Mouse (Mus musculus) liver, embryonic 13.5 days (tissue): Measurements from ENCODE around the gene Srrm3. TPM values are rescaled to one million over a fixed set of nuclear protein-coding genes. Genes with fewer than 3 reads are reported as not detected.
A peak's percentile ranks its signal among the peaks of the same experiment; 100 is the strongest.

Source experiments
- ATAC-seq: fragments of 200-750 bp; cut with Nextera tagmentation; 2 replicates; pipeline ENCODE4 v1.8.0; 2017; ENCODE audit warnings: low read depth, mild to moderate bottlenecking, moderate number of reproducible peaks, moderate library complexity
- DNase-seq: peaks from one replicate; pipeline ENCODE4 v3.0.0; 2022
- H3K27ac ChIP-seq: fragments of 300-500 bp; sonication (generic); 2 replicates; pipeline ENCODE4 v1.5.1; 2015; ENCODE audit warnings: moderate library complexity, mild to moderate bottlenecking, inconsistent platforms
- H3K27me3 ChIP-seq: fragments of 300-500 bp; sonication (generic); 2 replicates; pipeline ENCODE4 v1.6.1; 2015; ENCODE audit warnings: mild to moderate bottlenecking, inconsistent platforms
- H3K36me3 ChIP-seq: fragments of 300-500 bp; sonication (generic); 2 replicates; pipeline ENCODE4 v1.6.1; 2015; ENCODE audit warnings: mild to moderate bottlenecking, inconsistent platforms
- H3K4me1 ChIP-seq: fragments of 300-500 bp; sonication (generic); replicated peaks from 2 replicates; pipeline ENCODE4 v1.6.1; 2015; ENCODE audit warnings: inconsistent platforms
- H3K4me2 ChIP-seq: fragments of 300-500 bp; sonication (generic); 2 replicates; pipeline ENCODE4 v1.6.1; 2015; ENCODE audit warnings: inconsistent platforms, mild to moderate bottlenecking, moderate library complexity
- H3K4me3 ChIP-seq: fragments of 300-500 bp; sonication (generic); replicated peaks from 2 replicates; pipeline ENCODE4 v1.5.1; 2015; ENCODE audit warnings: mild to moderate bottlenecking, inconsistent platforms
- H3K9ac ChIP-seq: fragments of 300-500 bp; sonication (generic); 2 replicates; pipeline ENCODE4 v1.6.1; 2015; ENCODE audit warnings: mild to moderate bottlenecking, inconsistent platforms
- H3K9me3 ChIP-seq: fragments of 300-500 bp; sonication (generic); replicated peaks from 2 replicates; pipeline ENCODE4 v1.6.1; 2016; ENCODE audit warnings: inconsistent platforms
- WGBS: fragments of 180-500 bp; shearing (Covaris S2); methylation state at CpG from one replicate; pipeline ENCODE4 v1.1.7; 2015; ENCODE audit not compliant: insufficient replicate concordance; 5-methylcytosine and 5-hydroxymethylcytosine counted together
- polyA plus RNA-seq: library from polyadenylated mRNA; unstranded; fragments of >200 nt; fragmentation: Nextera tagmentation; extraction: Ambion mirVana; gene quantifications from 2 replicates; pipeline ENCODE4 v1.2.1, GENCODE M21; 2015

The Srrm3 gene
- polyA plus RNA-seq, 1 experiment from 2014 or later: not detected

GRCm38 (mm10) chr5:135905320-135906225 lies 98.9 kb downstream of the Srrm3 start:
- no peak for DNase-seq
- H3K27ac ChIP-seq: 0 out of 2 replicates have a peak overlapping the region, but pooled peaks have one; percentile 39
- 38% methylated on average over 8 of the region's 8 CpGs for WGBS
- peaks cover 48% of the 10 kb centered on the region for H3K36me3 ChIP-seq
- no peaks in the 10 kb centered on the region for H3K27me3 ChIP-seq
- H3K4me3 ChIP-seq: no peak overlapping the region
- H3K9me3 ChIP-seq: no peaks in the 10 kb centered on the region
- peaks cover 60% of the 10 kb centered on the region for H3K4me1 ChIP-seq
- H3K9ac ChIP-seq: no peak overlapping the region
- H3K4me2 ChIP-seq: no peak overlapping the region
- ATAC-seq: no peak

GRCm38 (mm10) chr5:135906846-135907245 lies 100.2 kb downstream of the Srrm3 start:
- Histone ChIP-seq H3K36me3 (peaks cover 61% of the 10 kb centered on the region), H3K27ac (peak overlapping the region; percentile 44), H3K9me3 (no peaks in the 10 kb centered on the region), H3K4me2 (no peak overlapping the region), H3K4me3 (no peak overlapping the region), H3K27me3 (no peaks in the 10 kb centered on the region), H3K4me1 (peaks cover 65% of the 10 kb centered on the region), H3K9ac (no peak overlapping the region)
- ATAC-seq (no peak), DNase-seq (no peak)
- 45% methylated on average over 4 of the region's 4 CpGs for WGBS

- ATAC-seq: peak; percentile 14; the same call in 1 of the 2 replicates
- Histone ChIP-seq H3K4me3 (no peak overlapping the region), H3K27ac (peak overlapping the region; percentile 44), H3K9ac (no peak overlapping the region), H3K9me3 (no peaks in the 10 kb centered on the region), H3K4me1 (peaks cover 65% of the 10 kb centered on the region), H3K4me2 (no peak overlapping the region), H3K27me3 (no peaks in the 10 kb centered on the region), H3K36me3 (peaks cover 65% of the 10 kb centered on the region)
- WGBS: 64% methylated on average over 13 of the region's 13 CpGs
- DNase-seq: no peak
Observed at GRCm38 (mm10) chr5:135907256-135907655, 100.6 kb downstream of the Srrm3 start.

GRCm38 (mm10) chr5:135908185-135908584 lies 101.5 kb downstream of the Srrm3 start:
- DNase-seq (no peak), ATAC-seq (no peak)
- H3K9ac ChIP-seq: no peak overlapping the region
- H3K27me3 ChIP-seq: no peaks in the 10 kb centered on the region
- H3K4me3 ChIP-seq: no peak overlapping the region
- peaks cover 73% of the 10 kb centered on the region for H3K4me1 ChIP-seq
- H3K9me3 ChIP-seq: no peaks in the 10 kb centered on the region
- WGBS: 76% methylated on average over 12 of the region's 12 CpGs
- peaks cover 71% of the 10 kb centered on the region for H3K36me3 ChIP-seq
- H3K4me2 ChIP-seq: no peak overlapping the region
- H3K27ac ChIP-seq: peak overlapping the region; percentile 29; the same call in 1 of the 2 replicates

- DNase-seq (no peak), ATAC-seq (no peak)
- WGBS: 87% methylated on average over 16 of the region's 16 CpGs
- Histone ChIP-seq H3K36me3 (peaks cover 78% of the 10 kb centered on the region), H3K4me1 (peaks cover 73% of the 10 kb centered on the region), H3K9me3 (no peaks in the 10 kb centered on the region), H3K9ac (no peak overlapping the region), H3K4me2 (no peak overlapping the region), H3K4me3 (no peak overlapping the region), H3K27ac (peak overlapping the region; percentile 44), H3K27me3 (no peaks in the 10 kb centered on the region)
Observed at GRCm38 (mm10) chr5:135908989-135909388, 102.3 kb downstream of the Srrm3 start.

DNA sequence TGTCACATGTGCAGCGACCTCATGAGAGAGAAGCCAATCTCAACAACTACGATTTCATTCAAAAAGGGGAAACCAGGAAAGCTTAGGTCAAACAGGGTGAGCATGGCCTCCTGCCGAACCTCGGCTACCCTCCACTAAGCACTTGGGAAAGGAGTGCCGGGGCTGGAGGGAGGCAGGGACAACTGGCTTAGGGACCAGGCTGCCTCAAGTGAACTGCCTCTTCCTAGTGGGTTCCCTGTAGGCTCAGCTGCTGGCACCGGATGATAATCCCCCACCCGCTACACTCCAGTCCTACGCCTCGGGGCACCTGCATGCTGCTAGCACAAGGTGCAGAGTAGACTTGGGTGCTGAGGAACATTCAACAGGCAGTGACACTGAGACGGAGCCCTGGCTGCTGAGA lies 103.0 kb downstream of the Srrm3 start:
- Histone ChIP-seq H3K4me3 (no peak overlapping the region), H3K27me3 (no peaks in the 10 kb centered on the region), H3K4me2 (no peak overlapping the region), H3K27ac (no peak overlapping the region), H3K36me3 (peaks cover 81% of the 10 kb centered on the region), H3K4me1 (peaks cover 73% of the 10 kb centered on the region), H3K9ac (no peak overlapping the region), H3K9me3 (no peaks in the 10 kb centered on the region)
- ATAC-seq (no peak), DNase-seq (no peak)
- 82% methylated on average over 10 of the region's 10 CpGs for WGBS

GRCm38 (mm10) chr5:135910813-135911212 lies 104.1 kb downstream of the Srrm3 start:
- Histone ChIP-seq H3K9me3 (no peaks in the 10 kb centered on the region), H3K27ac (no peak overlapping the region), H3K36me3 (peaks cover 81% of the 10 kb centered on the region), H3K4me1 (peaks cover 79% of the 10 kb centered on the region), H3K9ac (no peak overlapping the region), H3K27me3 (no peaks in the 10 kb centered on the region), H3K4me2 (no peak overlapping the region), H3K4me3 (no peak overlapping the region)
- no peak for DNase-seq
- no peak for ATAC-seq
- 88% methylated on average over 25 of the region's 25 CpGs for WGBS

DNA sequence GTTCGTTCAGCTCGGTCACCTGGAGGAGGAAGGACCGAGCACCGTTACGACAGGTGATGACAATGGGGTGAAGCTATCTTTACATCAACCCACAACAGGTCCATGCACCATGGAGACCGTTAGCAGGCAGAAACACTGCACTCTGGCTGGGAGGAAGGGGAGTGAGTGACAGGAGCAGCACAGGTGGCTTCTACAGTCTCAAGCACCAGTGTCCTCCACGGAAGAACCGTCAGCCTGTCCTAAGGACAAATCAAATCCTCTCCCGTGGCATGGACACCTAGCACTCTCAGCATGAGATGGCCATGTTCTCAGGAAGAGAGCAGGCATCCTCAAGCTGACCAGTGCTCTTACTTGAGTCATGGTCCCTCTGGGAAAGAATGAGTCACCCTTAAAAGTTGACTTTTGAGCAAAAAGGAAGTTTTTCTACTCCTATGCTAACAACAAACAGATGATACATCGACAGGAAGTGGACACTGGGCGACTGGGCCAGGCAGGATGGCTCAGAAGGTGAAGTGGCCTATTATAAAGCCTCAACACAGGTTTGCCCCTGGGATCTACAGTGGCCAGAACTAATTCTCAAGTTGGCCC lies 105.0 kb downstream of the Srrm3 start:
- Histone ChIP-seq H3K9me3 (no peaks in the 10 kb centered on the region), H3K4me2 (no peak overlapping the region), H3K36me3 (peaks cover 83% of the 10 kb centered on the region), H3K4me1 (peaks cover 79% of the 10 kb centered on the region), H3K27me3 (no peaks in the 10 kb centered on the region), H3K27ac (no peak overlapping the region), H3K9ac (no peak overlapping the region), H3K4me3 (no peak overlapping the region)
- ATAC-seq: no peak
- DNase-seq: no peak
- 82% methylated on average over 11 of the region's 11 CpGs for WGBS

- H3K9ac ChIP-seq: no peak overlapping the region
- WGBS: 43% methylated on average over 5 of the region's 5 CpGs
- peaks cover 70% of the 10 kb centered on the region for H3K4me1 ChIP-seq
- no peak overlapping the region for H3K4me3 ChIP-seq
- H3K9me3 ChIP-seq: no peaks in the 10 kb centered on the region
- peaks cover 83% of the 10 kb centered on the region for H3K36me3 ChIP-seq
- DNase-seq (no peak), ATAC-seq (no peak)
- no peaks in the 10 kb centered on the region for H3K27me3 ChIP-seq
- no peak overlapping the region for H3K4me2 ChIP-seq
- 0 out of 2 replicates have a peak overlapping the region, but pooled peaks have one; percentile 50 for H3K27ac ChIP-seq
Observed at GRCm38 (mm10) chr5:135913201-135913600, 106.5 kb downstream of the Srrm3 start.

DNA sequence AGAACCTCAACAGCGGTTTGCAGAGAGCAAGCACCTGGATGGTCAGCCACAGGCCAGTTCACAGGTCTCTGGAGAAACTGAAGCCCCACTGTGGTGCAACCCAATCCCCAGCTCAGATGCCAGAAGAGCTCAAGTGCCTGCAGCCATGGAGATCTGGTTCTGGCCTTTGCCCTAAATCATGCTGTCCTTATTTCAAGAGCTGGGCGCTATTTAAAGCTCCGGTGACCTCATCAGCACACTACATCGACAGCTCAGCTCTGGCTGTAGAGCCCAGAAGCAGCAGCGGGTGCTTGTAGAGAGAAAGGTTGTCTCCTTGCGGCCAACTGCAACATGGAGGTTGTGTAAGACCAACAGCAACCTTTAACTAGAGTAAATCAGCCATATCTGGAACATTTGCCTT lies 107.5 kb downstream of the Srrm3 start:
- DNase-seq (no peak), ATAC-seq (peak; percentile 35; the same call in 1 of the 2 replicates)
- Histone ChIP-seq H3K36me3 (peaks cover 84% of the 10 kb centered on the region), H3K4me2 (0 out of 2 replicates have a peak overlapping the region, but pooled peaks have one; percentile 1), H3K4me3 (no peak overlapping the region), H3K9ac (peak overlapping the region; percentile 29; the same call in 1 of the 2 replicates), H3K27ac (peak overlapping the region; percentile 56), H3K9me3 (no peaks in the 10 kb centered on the region), H3K27me3 (no peaks in the 10 kb centered on the region), H3K4me1 (peaks cover 63% of the 10 kb centered on the region)
- WGBS: 60% methylated on average over 6 of the region's 6 CpGs

GRCm38 (mm10) chr5:135916051-135916565 lies 109.4 kb downstream of the Srrm3 start:
- peaks cover 83% of the 10 kb centered on the region for H3K36me3 ChIP-seq
- no peak overlapping the region for H3K9ac ChIP-seq
- no peaks in the 10 kb centered on the region for H3K9me3 ChIP-seq
- no peak overlapping the region for H3K4me2 ChIP-seq
- 80% methylated on average over 6 of the region's 6 CpGs for WGBS
- no peak overlapping the region for H3K4me3 ChIP-seq
- no peaks in the 10 kb centered on the region for H3K27me3 ChIP-seq
- peaks cover 49% of the 10 kb centered on the region for H3K4me1 ChIP-seq
- ATAC-seq (no peak), DNase-seq (no peak)
- no peak overlapping the region for H3K27ac ChIP-seq
